Mouse (Mus musculus) CD4-positive helper T cell, adult 2 months (primary cell): ENCODE measurements around the gene Selp.

Experiments
- DNase-seq: peaks from one replicate; pipeline ENCODE4 v3.0.0-alpha.2; 2012; ENCODE audit warnings: low read depth, missing footprints, low spot score

The Selp gene

GRCm38 (mm10) chr1:164178429-164178828 is 63.4 kb downstream of the Selp start:
- no peak for DNase-seq

GRCm38 (mm10) chr1:164184142-164184870 is 69.2 kb downstream of the Selp start:
- DNase-seq, result peak; percentile 72

- no peak for DNase-seq
Measured at GRCm38 (mm10) chr1:164184871-164185223, 69.8 kb downstream of the Selp start.

DNA sequence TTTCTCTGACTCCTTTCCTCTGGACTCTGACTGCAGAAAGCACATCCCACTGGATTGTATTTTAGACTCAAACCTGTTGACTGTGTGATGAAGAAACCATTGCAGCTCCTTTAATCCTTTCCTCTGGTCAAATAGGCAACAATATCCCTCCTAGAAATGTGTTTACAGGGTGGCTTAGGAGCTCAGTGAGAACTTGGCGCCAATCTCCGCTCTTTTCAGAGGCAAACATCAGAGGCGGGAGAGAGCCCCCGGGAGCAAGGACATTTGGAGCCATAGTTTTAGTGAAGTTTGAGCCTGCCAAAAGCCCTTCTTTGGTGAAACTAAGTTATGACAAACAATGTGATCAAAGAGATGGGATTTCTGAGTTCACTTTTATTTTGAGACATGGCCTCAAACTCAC is 70.3 kb downstream of the Selp start:
- no peak for DNase-seq

GRCm38 (mm10) chr1:164187002-164187560 is 72.0 kb downstream of the Selp start:
- DNase-seq, result no peak

DNA sequence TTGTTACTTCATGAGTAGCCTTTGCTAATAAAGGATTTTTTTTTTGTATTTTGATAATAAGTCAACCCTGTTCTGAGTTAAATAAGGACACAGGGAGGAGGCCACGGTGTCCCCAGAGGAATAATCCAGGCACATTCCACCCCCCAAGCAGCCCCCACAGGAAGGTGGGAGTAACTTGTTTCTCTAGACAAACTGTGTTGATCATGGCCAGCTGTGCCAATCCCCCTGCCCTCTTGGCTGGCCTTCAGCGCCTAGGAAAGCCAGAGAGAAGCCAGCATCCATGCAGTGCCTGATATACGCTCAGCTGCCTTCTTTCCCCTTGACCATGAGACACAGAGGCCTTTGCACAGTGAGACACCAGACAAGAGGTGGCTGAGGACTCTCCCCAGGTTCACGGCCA is 84.5 kb downstream of the Selp start:
- no peak for DNase-seq
